Mouse (Mus musculus): ENCODE measurements around the gene Thrap3. TPM values are rescaled to one million over a fixed set of nuclear protein-coding genes. Genes with fewer than 3 reads are reported as not detected.

Thrap3 gene
- polyA plus RNA-seq (2012; rRNA removed), result 122 TPM in 2 replicates

- Histone ChIP-seq H3K4me3 (replicated peaks; ENCODE audit: insufficient read depth, low read depth, low read length) (peak within 1 kb of the TSS; percentile 84), H3K4me1 (ENCODE audit: control insufficient read depth, insufficient read depth, low read length) (peaks cover 3% of the 10 kb centered on the region), H3K27me3 (ENCODE audit: control insufficient read depth, insufficient read depth, low read length) (no peaks in the 10 kb centered on the region), H3K27ac (ENCODE audit: insufficient read depth, low read length) (peak within 1 kb of the TSS; percentile 89)
- DNase-seq, result peak; percentile 99 to 100
- TF ChIP-seq POLR2A (IDR thresholded peaks at IDR 0.05; ENCODE audit: borderline replicate concordance, insufficient read depth, low read length) (peak; percentile 75; the same call in 1 of the 2 replicates), CTCF (IDR thresholded peaks at IDR 0.05; ENCODE audit: borderline replicate concordance, insufficient read depth, low read depth, low read length) (no peak)
- WGBS, result under 1% methylated on average over 73 of the region's 75 CpGs
These were observed at the start of gene Thrap3 for GRCm38 (mm10) chr4:126202303-126203181. Thrap3 (minus strand) TSS chr4:126202760.

- no peak for DNase-seq
- peak overlapping the region; percentile 41 for H3K27ac ChIP-seq (ENCODE audit: insufficient read depth, low read length)
- H3K4me1 ChIP-seq (ENCODE audit: control insufficient read depth, insufficient read depth, low read length), result peaks cover 50% of the 10 kb centered on the region
- peak overlapping the region; percentile 12 for H3K4me3 ChIP-seq (replicated peaks; ENCODE audit: insufficient read depth, low read depth, low read length)
- no peaks in the 10 kb centered on the region for H3K27me3 ChIP-seq (ENCODE audit: control insufficient read depth, insufficient read depth, low read length)
- 19% methylated on average over 11 of the region's 11 CpGs for WGBS
- TF ChIP-seq POLR2A (IDR thresholded peaks at IDR 0.05; ENCODE audit: borderline replicate concordance, insufficient read depth, low read length), result no peak
- no peak for TF ChIP-seq CTCF (IDR thresholded peaks at IDR 0.05; ENCODE audit: borderline replicate concordance, insufficient read depth, low read depth, low read length)
These were observed 49.2 kb upstream of the Thrap3 start for GRCm38 (mm10) chr4:126251655-126252254.

- 24% methylated on average over 4 of the region's 4 CpGs for WGBS
- Histone ChIP-seq H3K27ac (ENCODE audit: insufficient read depth, low read length) (peak overlapping the region; percentile 41), H3K4me1 (ENCODE audit: control insufficient read depth, insufficient read depth, low read length) (peaks cover 56% of the 10 kb centered on the region), H3K27me3 (ENCODE audit: control insufficient read depth, insufficient read depth, low read length) (no peaks in the 10 kb centered on the region), H3K4me3 (replicated peaks; ENCODE audit: insufficient read depth, low read depth, low read length) (no peak overlapping the region)
- no peak for TF ChIP-seq POLR2A (IDR thresholded peaks at IDR 0.05; ENCODE audit: borderline replicate concordance, insufficient read depth, low read length)
- TF ChIP-seq CTCF (IDR thresholded peaks at IDR 0.05; ENCODE audit: borderline replicate concordance, insufficient read depth, low read depth, low read length), result no peak
- no peak for DNase-seq
These were observed 48.1 kb upstream of the Thrap3 start for GRCm38 (mm10) chr4:126250659-126251058.

DNA sequence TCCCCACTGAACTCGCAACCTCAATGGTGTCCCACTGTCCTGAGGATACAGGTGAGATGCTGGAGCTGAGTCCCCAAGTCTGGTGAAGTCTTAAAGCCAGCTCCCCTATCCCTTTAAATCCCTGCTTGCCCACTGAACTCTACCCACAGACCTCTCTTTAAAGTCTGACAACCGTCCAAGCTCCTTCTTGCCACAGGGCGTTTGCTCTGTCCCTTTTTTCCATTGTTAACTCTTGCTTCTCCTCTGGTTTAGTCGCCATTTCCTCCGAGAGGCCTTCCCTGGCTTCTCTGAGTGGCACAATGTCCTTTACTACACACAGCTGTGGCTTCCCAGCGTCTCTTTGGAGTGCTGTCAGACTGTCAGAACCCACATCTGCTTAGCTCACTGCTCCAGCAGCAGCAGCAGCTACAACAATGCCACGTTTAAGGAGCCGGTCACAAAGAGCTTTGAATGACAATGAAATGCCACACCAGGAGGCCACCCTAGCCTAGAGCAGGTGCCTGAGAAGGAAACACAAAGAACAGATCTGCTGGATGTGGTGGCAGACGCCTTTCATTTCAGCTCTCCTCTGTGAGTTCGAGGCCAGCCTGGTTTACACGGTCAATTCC lies 45.8 kb upstream of the Thrap3 start:
- Histone ChIP-seq H3K4me1 (ENCODE audit: control insufficient read depth, insufficient read depth, low read length) (peaks cover 67% of the 10 kb centered on the region), H3K4me3 (replicated peaks; ENCODE audit: insufficient read depth, low read depth, low read length) (no peak overlapping the region), H3K27ac (ENCODE audit: insufficient read depth, low read length) (peak overlapping the region; percentile 34), H3K27me3 (ENCODE audit: control insufficient read depth, insufficient read depth, low read length) (no peaks in the 10 kb centered on the region)
- TF ChIP-seq POLR2A (IDR thresholded peaks at IDR 0.05; ENCODE audit: borderline replicate concordance, insufficient read depth, low read length) (no peak), CTCF (IDR thresholded peaks at IDR 0.05; ENCODE audit: borderline replicate concordance, insufficient read depth, low read depth, low read length) (no peak)
- no peak for DNase-seq
- 17% methylated on average over 11 of the region's 11 CpGs for WGBS

DNA sequence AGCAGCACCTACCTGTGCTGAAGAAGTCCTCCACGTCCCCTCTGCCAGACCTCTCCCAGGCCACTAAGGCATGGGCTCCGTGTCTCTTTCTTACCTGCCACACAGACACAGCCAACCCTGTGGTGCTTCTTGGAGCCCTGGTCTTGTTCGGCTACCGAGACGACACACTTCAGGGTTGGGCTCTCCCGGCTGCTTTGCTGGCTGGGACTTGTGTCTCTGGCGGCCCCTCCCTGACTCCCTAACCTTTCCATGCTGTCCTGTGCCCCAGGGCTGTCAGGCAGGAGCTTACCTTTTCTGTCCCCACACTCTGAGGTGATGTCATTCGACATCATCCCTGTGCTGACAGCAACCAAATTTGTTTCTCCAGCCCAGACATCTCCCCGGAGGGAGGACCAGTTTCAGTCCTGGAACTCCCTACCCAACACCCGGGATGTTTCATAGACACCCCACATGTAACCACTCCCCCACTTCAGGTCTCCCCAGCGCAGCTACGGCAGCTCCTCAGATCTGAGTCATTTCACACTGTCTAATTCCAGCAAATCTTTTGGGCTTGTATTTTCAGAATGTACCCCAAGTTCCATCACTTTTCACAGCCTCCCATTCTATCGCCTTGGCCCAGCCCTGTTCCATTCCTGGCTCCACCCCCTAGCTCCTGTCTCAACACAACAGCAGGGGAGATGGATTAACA lies 43.8 kb upstream of the Thrap3 start:
- no peaks in the 10 kb centered on the region for H3K27me3 ChIP-seq (ENCODE audit: control insufficient read depth, insufficient read depth, low read length)
- no peak for TF ChIP-seq CTCF (IDR thresholded peaks at IDR 0.05; ENCODE audit: borderline replicate concordance, insufficient read depth, low read depth, low read length)
- no peak for TF ChIP-seq POLR2A (IDR thresholded peaks at IDR 0.05; ENCODE audit: borderline replicate concordance, insufficient read depth, low read length)
- no peak overlapping the region for H3K4me3 ChIP-seq (replicated peaks; ENCODE audit: insufficient read depth, low read depth, low read length)
- WGBS, result 31% methylated on average over 13 of the region's 13 CpGs
- H3K4me1 ChIP-seq (ENCODE audit: control insufficient read depth, insufficient read depth, low read length), result peaks cover 66% of the 10 kb centered on the region
- no peak overlapping the region for H3K27ac ChIP-seq (ENCODE audit: insufficient read depth, low read length)
- peak in 1 of 2 experiments; percentile 9 for DNase-seq

- DNase-seq, result peak; percentile 67 to 79
- Histone ChIP-seq H3K27me3 (ENCODE audit: control insufficient read depth, insufficient read depth, low read length) (no peaks in the 10 kb centered on the region), H3K27ac (ENCODE audit: insufficient read depth, low read length) (peak overlapping the region; percentile 41), H3K4me1 (ENCODE audit: control insufficient read depth, insufficient read depth, low read length) (peaks cover 51% of the 10 kb centered on the region), H3K4me3 (replicated peaks; ENCODE audit: insufficient read depth, low read depth, low read length) (no peak overlapping the region)
- TF ChIP-seq POLR2A (IDR thresholded peaks at IDR 0.05; ENCODE audit: borderline replicate concordance, insufficient read depth, low read length) (no peak), CTCF (IDR thresholded peaks at IDR 0.05; ENCODE audit: borderline replicate concordance, insufficient read depth, low read depth, low read length) (no peak)
- WGBS, result 19% methylated on average over 6 of the region's 6 CpGs
These were observed 40.0 kb upstream of the Thrap3 start for GRCm38 (mm10) chr4:126242510-126242909.

GRCm38 (mm10) chr4:126241956-126242355 lies 39.4 kb upstream of the Thrap3 start:
- 10% methylated on average over 9 of the region's 9 CpGs for WGBS
- H3K4me3 ChIP-seq (replicated peaks; ENCODE audit: insufficient read depth, low read depth, low read length), result no peak overlapping the region
- DNase-seq, result peak; percentile 46 to 47
- no peaks in the 10 kb centered on the region for H3K27me3 ChIP-seq (ENCODE audit: control insufficient read depth, insufficient read depth, low read length)
- TF ChIP-seq CTCF (IDR thresholded peaks at IDR 0.05; ENCODE audit: borderline replicate concordance, insufficient read depth, low read depth, low read length) (no peak), POLR2A (IDR thresholded peaks at IDR 0.05; ENCODE audit: borderline replicate concordance, insufficient read depth, low read length) (no peak)
- peaks cover 48% of the 10 kb centered on the region for H3K4me1 ChIP-seq (ENCODE audit: control insufficient read depth, insufficient read depth, low read length)
- peak overlapping the region; percentile 41 for H3K27ac ChIP-seq (ENCODE audit: insufficient read depth, low read length)

All from cerebellum, adult 2 months (tissue).